Mouse (Mus musculus) splenic B cell, adult 2 months (primary cell): ENCODE measurements around the gene Aqp8.
A peak's percentile ranks its signal among the peaks of the same experiment; 100 is the strongest.

Experiments
- DNase-seq: peaks from one replicate; pipeline ENCODE4 v3.0.0-alpha.2; 2011; ENCODE audit warnings: low read depth, low spot score
- H3K27me3 ChIP-seq: 2 replicates; pipeline ENCODE4 v1.6.1; 2012; ENCODE audit warnings: mild to moderate bottlenecking, low read length, moderate library complexity, mixed read lengths; ENCODE audit not compliant: control insufficient read depth, poor library complexity, insufficient read depth, severe bottlenecking
- H3K36me3 ChIP-seq: 2 replicates; pipeline ENCODE4 v1.6.1; 2012; ENCODE audit warnings: mild to moderate bottlenecking, low read length, moderate library complexity, mixed read lengths; ENCODE audit not compliant: control insufficient read depth, poor library complexity, insufficient read depth, severe bottlenecking

Aqp8 gene

DNA sequence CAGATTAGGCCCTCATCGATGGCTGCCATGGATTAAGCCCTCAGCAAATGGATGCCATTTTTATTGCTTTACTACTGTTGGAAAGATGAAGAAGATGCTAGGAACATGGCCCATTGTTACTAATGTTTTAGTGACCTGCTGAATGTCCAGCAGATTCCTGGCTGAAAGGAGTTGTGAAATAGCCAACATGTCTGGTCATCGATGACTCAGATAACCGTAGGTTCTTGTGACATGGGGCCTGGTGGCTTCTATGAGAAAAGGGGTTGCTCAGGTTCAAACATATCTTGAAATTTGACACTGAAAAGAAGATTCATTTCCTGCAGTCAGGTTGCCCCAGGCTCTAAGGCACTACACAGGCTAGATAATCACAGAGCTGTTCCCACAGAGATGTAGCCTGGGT lies 7.0 kb upstream of the Aqp8 start:
- Histone ChIP-seq H3K27me3 (no peaks in the 10 kb centered on the region), H3K36me3 (no peaks in the 10 kb centered on the region)
- DNase-seq: no peak

DNA sequence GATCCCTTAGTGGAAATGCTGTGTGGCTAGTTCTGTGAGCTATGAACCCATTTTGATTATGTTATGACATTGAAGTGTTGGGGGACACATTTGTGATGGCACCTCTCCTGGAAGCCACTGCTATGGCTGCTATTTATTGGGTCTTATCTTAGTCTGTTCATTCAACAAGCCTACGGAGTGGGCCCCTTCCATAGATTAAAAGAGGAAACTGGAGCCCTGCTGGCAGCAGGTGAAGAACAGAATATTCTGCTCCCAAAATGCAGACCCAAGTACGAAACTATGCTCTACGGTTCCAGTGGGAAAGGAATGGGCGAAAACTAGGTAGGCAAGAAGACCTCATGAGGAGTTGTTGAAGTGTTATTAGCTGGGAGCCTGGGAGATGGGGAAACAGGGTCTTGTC lies 3.8 kb upstream of the Aqp8 start:
- Histone ChIP-seq H3K27me3 (no peaks in the 10 kb centered on the region), H3K36me3 (no peaks in the 10 kb centered on the region)
- no peak for DNase-seq

DNA sequence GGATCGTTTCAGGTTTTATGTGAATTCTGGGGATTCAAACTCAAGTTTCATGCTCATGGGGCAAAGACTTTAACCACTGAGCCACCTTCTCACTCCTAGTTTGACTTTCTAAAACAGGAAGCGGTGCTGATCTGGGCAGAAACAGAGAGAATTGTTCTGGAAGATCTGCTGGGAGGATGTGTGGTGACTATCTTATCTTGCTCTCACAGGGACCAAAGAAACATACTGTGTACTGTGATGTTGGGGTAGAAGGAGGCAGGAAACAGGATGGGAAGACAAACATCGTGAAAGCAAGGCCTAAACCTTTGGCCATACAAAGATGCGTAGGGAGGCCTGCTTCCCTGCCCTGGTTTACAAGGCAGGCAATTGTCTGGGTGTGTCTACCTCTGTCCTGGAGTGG lies 2.8 kb upstream of the Aqp8 start:
- no peaks in the 10 kb centered on the region for H3K36me3 ChIP-seq
- H3K27me3 ChIP-seq: no peaks in the 10 kb centered on the region
- DNase-seq: no peak

DNA sequence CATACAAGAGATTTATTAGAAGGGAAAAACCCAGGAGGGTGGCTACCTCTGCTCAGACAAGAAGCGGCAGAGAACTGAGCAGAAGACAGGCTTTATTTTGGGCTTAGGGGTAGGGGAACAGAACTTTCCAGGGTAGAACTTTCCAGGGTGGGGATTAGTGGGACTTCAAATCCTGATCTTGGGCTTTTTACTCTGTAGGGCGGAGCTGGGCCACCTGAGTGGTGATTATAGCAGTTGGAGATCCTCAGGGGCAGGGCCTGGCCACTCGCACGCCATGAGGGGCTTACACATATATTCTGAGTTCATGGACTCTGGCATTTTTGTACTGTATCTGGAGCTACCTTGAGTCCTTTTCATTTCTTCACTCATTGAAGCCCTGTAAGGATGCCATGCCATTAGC lies 775 bp upstream of the Aqp8 start:
- Histone ChIP-seq H3K27me3 (no peaks in the 10 kb centered on the region), H3K36me3 (no peaks in the 10 kb centered on the region)
- DNase-seq: no peak

DNA sequence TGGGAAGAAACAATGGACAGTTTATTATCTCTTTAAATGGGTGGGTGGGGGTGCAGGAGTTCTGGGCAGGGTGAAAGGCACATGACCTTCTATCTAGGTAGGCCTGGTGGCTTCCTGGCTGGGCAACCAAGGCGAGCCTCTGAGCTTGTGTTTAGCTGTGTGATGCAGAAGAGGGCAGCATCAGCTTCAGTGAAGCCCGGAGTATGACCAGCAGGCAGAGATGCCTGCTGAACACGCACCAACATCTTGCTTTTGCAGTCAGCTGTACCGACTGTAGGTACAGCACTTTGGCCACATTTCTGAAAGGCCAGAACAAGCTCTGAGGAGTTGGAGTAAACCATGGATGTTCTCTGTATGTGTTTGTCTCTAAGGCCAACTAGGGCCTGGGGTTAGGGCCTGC lies 1.5 kb downstream of the Aqp8 start:
- H3K36me3 ChIP-seq: no peaks in the 10 kb centered on the region
- no peaks in the 10 kb centered on the region for H3K27me3 ChIP-seq
- no peak for DNase-seq

DNA sequence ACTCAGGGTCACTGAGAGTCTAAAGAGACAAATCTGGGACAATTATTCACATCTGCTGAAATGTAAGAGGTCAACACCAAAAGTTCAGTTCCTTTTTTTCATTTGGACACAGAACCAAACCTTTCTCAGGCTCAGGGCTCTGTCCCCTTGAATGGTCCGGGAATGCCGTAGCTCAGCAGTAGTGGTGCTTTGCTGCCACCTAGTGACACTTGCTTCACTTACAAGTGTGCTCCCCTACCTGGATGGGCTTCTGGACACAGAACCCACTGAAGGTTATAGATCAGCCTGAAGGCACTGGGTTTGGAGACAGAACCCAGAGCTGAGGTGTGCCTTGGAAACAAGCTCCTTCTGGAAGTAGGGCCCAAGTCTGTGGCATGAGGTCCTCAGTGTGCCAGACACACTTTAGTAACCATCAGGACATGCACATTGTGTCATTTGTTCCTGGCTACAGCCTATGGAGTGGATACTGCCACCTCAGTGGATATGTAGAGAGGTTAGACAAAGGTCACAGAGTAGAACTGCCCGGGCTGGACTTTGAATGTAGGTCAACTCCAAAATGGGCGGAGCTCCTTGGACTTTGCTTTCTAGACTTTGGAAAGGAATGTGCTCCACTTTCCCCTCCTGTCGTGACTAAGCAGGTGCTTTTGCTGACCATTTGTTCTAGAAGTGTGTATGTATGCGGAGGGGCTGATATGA lies 3.7 kb downstream of the Aqp8 start:
- H3K27me3 ChIP-seq: no peaks in the 10 kb centered on the region
- DNase-seq: peak; percentile 83
- no peaks in the 10 kb centered on the region for H3K36me3 ChIP-seq

DNA sequence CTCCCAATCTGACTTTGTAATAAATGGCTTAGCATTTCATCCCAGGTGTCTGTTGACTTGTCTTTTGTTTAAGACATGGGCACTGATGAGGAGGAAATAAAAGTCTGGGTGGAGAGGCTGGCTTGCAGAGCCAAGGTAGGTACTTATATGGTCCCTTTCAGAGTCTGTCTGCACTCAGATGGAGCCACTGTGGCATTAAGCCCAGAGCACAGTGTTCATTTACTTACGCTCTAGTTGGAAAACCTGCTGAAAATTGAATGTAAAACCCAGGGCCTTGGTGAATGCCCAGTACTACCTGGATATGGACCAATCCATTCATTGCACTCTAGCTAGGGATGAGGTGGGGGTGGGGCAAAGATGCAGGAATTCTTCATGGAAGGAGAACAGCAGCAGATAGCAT lies 5.9 kb downstream of the Aqp8 start:
- DNase-seq: no peak

DNA sequence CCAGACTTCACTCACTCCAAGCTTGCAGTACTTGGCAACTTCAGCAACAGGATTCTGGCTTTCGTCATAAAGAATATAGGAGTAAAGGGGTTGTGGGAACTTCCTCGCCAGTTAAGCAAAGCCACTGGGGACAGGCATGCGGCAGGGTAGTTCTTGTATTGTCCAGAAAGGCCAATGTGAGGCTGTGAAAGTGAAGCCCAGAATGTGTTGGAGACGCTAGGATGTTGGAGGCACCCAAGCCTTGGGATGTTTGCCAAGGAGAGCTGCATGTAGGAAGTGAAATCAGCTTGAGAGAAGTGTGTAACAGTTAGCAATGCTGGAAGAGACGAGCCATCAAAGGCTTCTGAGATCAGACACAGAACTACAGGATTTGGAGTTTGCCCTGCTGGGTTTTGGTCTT lies 25.6 kb downstream of the Aqp8 start:
- Histone ChIP-seq H3K27me3 (no peaks in the 10 kb centered on the region), H3K36me3 (no peaks in the 10 kb centered on the region)
- no peak for DNase-seq

More for the DNA sequence above, 5.9 kb downstream of the Aqp8 start:
- no peaks in the 10 kb centered on the region for H3K27me3 ChIP-seq
- H3K36me3 ChIP-seq: no peaks in the 10 kb centered on the region

DNA sequence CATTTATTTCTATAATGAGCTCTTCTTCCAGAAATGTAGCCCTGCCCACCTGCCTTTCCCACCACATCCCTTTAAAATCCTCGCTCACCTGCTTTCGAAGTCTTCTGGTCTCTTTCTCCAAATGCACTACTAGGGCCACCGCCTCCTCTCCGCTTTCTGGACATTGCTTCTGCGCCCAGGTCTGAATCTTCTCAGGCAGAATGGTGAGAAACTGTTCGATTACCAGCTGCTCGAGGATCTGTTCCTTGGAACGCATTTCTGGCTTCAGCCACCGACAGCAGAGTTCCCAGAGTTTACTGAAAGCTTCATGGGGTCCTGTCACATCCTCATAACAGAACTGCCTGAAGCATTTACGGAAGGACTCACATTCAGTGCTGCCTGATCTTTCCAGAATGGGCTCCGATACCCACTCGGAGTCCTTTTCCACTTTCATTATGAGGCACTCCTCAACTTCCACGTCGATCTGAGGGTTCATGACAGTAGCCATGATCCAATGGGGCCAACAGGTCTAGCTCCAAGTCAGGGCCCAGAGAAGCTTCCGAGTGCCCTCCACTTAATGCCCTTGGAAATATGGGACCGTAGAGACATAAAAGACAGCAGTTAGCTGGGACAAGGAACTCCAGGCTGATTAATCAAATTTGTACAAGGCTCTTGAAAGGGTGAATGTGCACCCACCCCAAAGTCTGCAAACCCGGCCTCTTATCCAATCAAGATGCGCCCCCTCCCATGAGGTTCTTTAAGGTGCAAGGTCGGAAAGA lies 37.6 kb downstream of the Aqp8 start:
- H3K27me3 ChIP-seq: no peaks in the 10 kb centered on the region
- DNase-seq: no peak

DNA sequence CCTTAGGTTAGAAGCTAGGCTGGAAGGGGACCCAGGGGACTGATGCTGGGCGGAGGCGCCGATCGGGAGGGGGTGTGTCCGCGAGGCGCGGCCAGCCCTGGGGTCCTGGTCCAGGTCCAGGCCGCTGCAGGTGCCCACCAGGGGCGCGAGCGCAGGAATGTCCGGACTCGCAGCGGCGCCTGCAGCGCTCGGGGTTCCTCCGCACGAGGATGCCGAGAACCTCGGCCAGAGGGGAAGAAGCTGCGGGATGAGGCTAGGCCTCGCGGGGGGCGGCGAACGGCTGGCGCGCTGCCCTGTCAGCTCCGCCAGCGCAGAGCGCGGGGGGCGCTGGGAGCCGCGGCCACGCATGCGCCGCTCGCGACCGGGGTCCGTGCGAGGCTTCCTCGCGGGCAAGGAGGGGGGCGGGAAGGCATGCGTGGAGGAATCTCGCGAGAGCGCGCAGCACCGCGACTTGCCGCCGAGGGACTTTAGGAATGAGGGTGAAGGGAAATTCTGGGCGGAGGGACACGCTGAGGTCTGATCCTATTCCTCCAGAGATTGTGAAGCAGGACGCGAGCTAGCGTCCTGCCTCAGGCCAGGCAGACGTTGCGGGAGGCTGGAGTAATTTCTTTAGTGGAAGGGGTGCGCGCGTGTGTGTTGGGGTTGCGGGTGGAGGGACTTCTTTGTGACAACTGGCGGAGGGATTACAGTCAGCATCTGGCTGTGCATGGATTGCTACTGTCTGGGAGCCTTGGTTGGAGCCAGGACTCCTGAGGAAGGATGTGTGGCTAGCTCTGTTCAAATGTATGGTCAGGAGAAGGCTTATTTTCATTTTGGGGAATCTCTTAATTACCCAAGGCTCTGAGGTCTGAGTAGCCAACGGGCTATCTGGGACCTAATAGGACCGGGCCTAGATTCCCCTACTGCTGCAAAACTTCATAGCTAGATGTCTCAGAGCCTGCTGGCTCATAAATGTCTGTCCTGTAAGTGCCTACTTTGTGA lies 38.4 kb downstream of the Aqp8 start, which contains the start of gene Zkscan2:
Zkscan2 (minus strand) TSS at position 211 of the 981 bp plus-strand sequence.
- Histone ChIP-seq H3K27me3 (no peaks in the 10 kb centered on the region), H3K36me3 (no peaks in the 10 kb centered on the region)
- no peak for DNase-seq

More for the DNA sequence above, 37.6 kb downstream of the Aqp8 start:
- H3K36me3 ChIP-seq: no peaks in the 10 kb centered on the region

DNA sequence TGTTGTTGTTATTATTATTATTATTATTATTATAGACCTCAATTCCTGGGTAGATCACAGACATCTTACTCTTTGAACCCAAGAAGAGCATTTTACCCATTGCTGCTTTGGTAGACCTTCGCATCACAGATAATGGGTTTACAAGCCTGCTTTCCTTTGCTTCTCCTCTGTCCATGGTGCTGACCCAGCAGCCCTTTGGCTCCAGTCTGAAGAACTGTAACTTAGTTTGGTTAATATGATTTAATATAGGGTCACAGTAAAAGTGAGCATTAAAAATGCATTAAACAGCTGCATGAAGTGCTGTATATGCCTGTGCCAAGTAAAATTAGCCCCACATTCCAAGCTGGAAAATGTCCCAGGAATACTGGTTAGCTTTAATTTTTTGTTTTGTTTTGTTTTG lies 41.3 kb downstream of the Aqp8 start:
- Histone ChIP-seq H3K27me3 (no peaks in the 10 kb centered on the region), H3K36me3 (no peaks in the 10 kb centered on the region)
- peak; percentile 15 for DNase-seq

DNA sequence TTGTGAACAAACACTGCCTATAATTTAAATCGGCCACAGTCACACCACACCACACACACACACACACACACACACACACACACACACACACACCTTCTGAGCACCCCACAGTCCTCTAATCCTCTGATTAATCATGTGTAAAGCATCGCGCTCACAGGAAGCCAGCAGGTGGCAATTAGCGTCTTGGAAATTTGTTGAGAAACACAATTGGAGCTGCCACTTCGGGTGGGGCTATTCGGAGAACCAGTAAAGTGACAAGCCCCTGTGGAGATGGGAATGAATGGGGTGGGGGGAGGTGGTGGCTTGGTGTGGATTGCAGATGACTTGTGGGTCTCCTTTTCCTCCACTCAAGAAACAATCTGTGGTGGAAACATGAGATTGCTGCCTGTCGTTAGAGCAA lies 45.9 kb downstream of the Aqp8 start:
- no peaks in the 10 kb centered on the region for H3K27me3 ChIP-seq
- H3K36me3 ChIP-seq: no peaks in the 10 kb centered on the region
- DNase-seq: no peak
